Mouse (Mus musculus) heart, embryonic 13.5 days (tissue): ENCODE data around the gene Ccdc89. TPM values are rescaled to one million over a fixed set of nuclear protein-coding genes. Genes with fewer than 3 reads are reported as not detected.
A peak's percentile ranks its signal among the peaks of the same experiment; 100 is the strongest.

Experiments used
- ATAC-seq: fragments of 200-750 bp; cut with Nextera tagmentation; 2 replicates; pipeline ENCODE4 v1.8.0; 2017; ENCODE audit warnings: moderate TSS enrichment; ENCODE audit not compliant: insufficient number of reproducible peaks, low FRiP score, low TSS enrichment; ENCODE audit errors: extremely low read depth
- H3K27ac ChIP-seq: fragments of 300-500 bp; sonication (generic); replicated peaks from 2 replicates; pipeline ENCODE4 v1.5.1; 2015; ENCODE audit warnings: moderate library complexity, mild to moderate bottlenecking, inconsistent platforms
- H3K27me3 ChIP-seq: fragments of 300-500 bp; sonication (generic); replicated peaks from 2 replicates; pipeline ENCODE4 v1.6.1; 2015; ENCODE audit warnings: mild to moderate bottlenecking, inconsistent platforms
- H3K36me3 ChIP-seq: fragments of 300-500 bp; sonication (generic); 2 replicates; pipeline ENCODE4 v1.6.1; 2015; ENCODE audit warnings: mild to moderate bottlenecking, inconsistent platforms
- H3K4me1 ChIP-seq: fragments of 300-500 bp; sonication (generic); 2 replicates; pipeline ENCODE4 v1.6.1; 2015; ENCODE audit warnings: inconsistent platforms
- H3K4me2 ChIP-seq: fragments of 300-500 bp; sonication (generic); 2 replicates; pipeline ENCODE4 v1.6.1; 2015; ENCODE audit warnings: inconsistent platforms, mild to moderate bottlenecking, moderate library complexity
- H3K4me3 ChIP-seq: fragments of 300-500 bp; sonication (generic); 2 replicates; pipeline ENCODE4 v1.5.1; 2015; ENCODE audit warnings: moderate library complexity, mild to moderate bottlenecking, inconsistent platforms
- H3K9ac ChIP-seq: fragments of 300-500 bp; sonication (generic); 2 replicates; pipeline ENCODE4 v1.6.1; 2015; ENCODE audit warnings: inconsistent platforms, mild to moderate bottlenecking, moderate library complexity
- H3K9me3 ChIP-seq: fragments of 300-500 bp; sonication (generic); 2 replicates; pipeline ENCODE4 v1.6.1; 2016; ENCODE audit warnings: inconsistent platforms
- WGBS: fragments of 180-500 bp; shearing (Covaris S2); methylation state at CpG from one replicate; pipeline ENCODE4 v1.1.7; 2015; ENCODE audit warnings: mixed read lengths; 5-methylcytosine and 5-hydroxymethylcytosine counted together
- polyA plus RNA-seq: library from polyadenylated mRNA; unstranded; fragments of >200 nt; fragmentation: Nextera tagmentation; extraction: Ambion mirVana; gene quantifications from 2 replicates; pipeline ENCODE4 v1.2.1, GENCODE M21; 2015

Ccdc89 gene
- polyA plus RNA-seq, 1 experiment from 2014 or later = 0.72 TPM

DNA sequence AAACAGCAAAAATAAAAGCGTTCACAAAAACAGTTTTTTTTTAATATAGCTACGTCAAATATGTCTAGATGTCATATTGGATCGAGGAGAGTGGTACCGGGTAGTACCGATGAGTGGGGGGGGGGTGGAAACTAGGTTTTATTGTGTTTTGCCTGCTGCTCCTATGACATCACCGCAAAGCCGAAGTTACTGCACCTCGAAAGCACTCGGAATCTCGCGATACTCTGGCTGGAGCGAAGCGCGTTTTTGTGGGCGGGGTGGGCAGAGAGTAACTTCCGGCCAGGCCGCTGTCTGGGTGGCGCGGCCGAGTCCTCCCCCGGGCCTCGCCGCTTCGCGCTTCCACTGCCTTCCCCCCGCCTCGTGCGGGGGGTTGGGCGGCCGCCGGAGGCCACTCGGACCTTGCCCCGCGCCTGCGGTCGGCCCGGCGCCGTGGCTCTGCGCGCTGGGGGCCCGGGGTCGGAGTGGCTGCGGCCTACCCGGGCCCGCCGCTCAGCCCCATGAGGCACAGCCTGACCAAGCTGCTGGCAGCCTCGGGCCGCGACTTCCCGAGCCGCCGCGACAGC, 16.2 kb downstream of the Ccdc89 start, which contains the start of gene Crebzf:
Crebzf (plus strand) TSS at position 212 of the 563 bp plus-strand sequence.
- peak; percentile 91 for ATAC-seq

DNA sequence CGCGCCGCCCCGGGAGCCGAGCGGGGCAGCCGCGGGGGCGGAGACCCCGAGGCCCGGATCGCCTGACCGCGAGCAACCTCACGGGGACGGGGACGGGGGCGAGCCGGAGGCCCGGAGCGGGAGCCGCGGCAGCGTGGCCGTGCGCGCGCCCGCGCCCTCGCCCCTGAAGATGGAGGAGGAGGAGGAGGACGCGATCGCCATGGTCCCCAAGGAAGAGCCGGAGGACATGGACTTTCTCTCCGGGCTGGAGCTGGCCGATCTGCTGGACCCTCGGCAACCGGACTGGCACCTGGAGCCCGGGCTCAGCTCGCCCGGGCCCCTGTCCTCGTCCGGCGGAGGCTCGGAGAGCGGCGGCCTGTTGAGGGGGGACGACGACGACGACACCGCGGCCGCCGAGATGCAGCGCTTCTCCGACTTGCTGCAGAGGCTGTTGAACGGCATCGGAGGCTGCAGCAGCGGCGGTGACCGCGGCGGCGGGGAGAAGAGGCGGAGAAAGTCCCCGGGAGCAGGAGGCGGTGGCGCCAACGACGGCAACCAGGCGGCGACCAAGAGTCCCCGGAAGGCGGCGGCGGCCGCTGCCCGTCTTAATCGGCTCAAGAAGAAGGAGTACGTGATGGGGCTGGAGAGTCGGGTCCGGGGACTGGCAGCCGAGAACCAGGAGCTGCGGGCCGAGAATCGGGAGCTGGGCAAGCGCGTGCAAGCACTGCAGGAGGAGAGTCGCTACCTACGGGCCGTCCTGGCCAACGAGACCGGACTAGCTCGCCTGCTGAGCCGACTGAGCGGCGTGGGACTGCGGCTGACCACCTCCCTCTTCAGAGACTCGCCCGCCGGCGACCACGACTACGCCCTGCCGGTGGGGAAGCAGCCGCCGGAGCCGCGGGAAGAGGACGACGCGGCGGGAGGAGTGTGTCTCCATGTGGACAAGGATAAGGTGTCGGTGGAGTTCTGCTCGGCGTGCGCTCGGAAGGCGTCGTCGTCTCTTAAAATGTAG, 17.0 kb downstream of the Ccdc89 start:
- Histone ChIP-seq H3K27me3 (no peaks in the 10 kb centered on the region), H3K9me3 (no peaks in the 10 kb centered on the region), H3K27ac (peak overlapping the region; percentile 99), H3K4me2 (peak overlapping the region; percentile 79), H3K9ac (peak overlapping the region; percentile 100), H3K4me1 (peaks cover 13% of the 10 kb centered on the region), H3K36me3 (peaks cover 10% of the 10 kb centered on the region), H3K4me3 (peak overlapping the region; percentile 100)
- peak; percentile 67 for ATAC-seq
- under 1% methylated on average over 114 of the region's 123 CpGs for WGBS

More for the DNA sequence above, 16.2 kb downstream of the Ccdc89 start, which contains the start of gene Crebzf:
- peak within 1 kb of the TSS; percentile 100 for H3K4me3 ChIP-seq
- H3K9ac ChIP-seq = peak within 1 kb of the TSS; percentile 100
- H3K27ac ChIP-seq = peak within 1 kb of the TSS; percentile 99
- peak within 1 kb of the TSS; percentile 79 for H3K4me2 ChIP-seq
- peaks cover 5% of the 10 kb centered on the region for H3K36me3 ChIP-seq
- no peaks in the 10 kb centered on the region for H3K9me3 ChIP-seq
- WGBS = under 1% methylated on average over 54 of the region's 54 CpGs
- no peaks in the 10 kb centered on the region for H3K27me3 ChIP-seq
- peaks cover 12% of the 10 kb centered on the region for H3K4me1 ChIP-seq

DNA sequence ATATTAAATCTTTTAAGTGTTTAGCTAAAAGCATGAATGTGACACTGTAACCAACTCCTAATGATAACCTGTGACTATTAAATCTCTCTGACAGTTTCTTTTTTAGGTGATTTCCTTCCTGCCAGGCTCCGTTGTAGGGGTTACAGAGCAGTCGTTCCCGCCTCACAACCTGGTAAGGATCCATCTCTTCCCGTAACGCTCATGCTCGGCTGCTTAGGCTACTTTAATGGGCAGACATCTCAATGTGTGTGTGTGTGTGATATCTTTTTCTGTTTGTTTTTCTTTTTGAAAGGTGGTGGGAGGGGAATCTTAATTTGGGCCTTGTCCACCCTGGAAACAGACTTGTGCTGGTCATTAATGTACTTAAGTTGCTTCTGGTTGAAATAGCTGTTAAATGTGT, 17.8 kb downstream of the Ccdc89 start:
- no peaks in the 10 kb centered on the region for H3K9me3 ChIP-seq
- H3K4me2 ChIP-seq = peak overlapping the region; percentile 79
- under 1% methylated on average over 6 of the region's 6 CpGs for WGBS
- peaks cover 15% of the 10 kb centered on the region for H3K36me3 ChIP-seq
- H3K4me3 ChIP-seq = peak overlapping the region; percentile 100
- H3K27me3 ChIP-seq = no peaks in the 10 kb centered on the region
- H3K27ac ChIP-seq = peak overlapping the region; percentile 99
- peaks cover 13% of the 10 kb centered on the region for H3K4me1 ChIP-seq
- ATAC-seq = no peak
- peak overlapping the region; percentile 100 for H3K9ac ChIP-seq

DNA sequence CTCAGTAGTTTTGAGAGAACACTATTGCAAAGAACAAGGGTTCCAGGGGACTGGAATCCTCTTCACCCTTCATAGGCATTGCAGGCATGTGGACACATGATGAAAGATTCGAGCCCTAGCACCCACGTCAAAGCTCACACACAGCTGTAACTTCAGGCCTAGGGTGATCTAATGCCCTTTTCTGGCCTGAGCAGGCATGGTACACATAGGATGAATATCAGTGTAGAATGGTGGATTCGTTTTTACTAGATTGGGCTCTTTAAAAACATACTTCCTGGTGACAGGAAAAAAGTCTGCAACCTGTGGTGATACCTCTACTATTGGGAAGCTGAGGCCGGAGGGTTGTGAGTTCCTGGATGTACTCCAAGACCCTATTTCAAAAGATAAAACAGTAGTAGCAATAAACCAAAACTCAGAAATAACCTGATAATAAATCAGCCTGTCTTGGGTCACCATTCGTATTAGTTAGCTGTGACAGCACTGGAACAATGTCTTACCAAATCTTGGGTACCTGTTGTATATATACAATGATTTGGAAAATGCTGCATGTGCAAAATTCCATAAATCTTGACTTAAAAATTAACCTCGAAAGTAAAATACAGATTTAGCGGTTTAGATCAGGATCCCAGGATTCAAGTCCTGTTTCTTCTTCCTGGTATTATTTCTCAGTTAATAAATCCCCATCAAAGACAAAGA, 29.9 kb downstream of the Ccdc89 start:
- no peaks in the 10 kb centered on the region for H3K9me3 ChIP-seq
- peak overlapping the region; percentile 72 for H3K4me2 ChIP-seq
- H3K4me1 ChIP-seq = peaks cover 14% of the 10 kb centered on the region
- H3K27me3 ChIP-seq = peaks cover 13% of the 10 kb centered on the region
- H3K4me3 ChIP-seq = peak overlapping the region; percentile 73
- H3K27ac ChIP-seq = peak overlapping the region; percentile 91
- peaks cover 36% of the 10 kb centered on the region for H3K36me3 ChIP-seq
- ATAC-seq = no peak
- H3K9ac ChIP-seq = peak overlapping the region; percentile 87
- 22% methylated on average over 7 of the region's 7 CpGs for WGBS

DNA sequence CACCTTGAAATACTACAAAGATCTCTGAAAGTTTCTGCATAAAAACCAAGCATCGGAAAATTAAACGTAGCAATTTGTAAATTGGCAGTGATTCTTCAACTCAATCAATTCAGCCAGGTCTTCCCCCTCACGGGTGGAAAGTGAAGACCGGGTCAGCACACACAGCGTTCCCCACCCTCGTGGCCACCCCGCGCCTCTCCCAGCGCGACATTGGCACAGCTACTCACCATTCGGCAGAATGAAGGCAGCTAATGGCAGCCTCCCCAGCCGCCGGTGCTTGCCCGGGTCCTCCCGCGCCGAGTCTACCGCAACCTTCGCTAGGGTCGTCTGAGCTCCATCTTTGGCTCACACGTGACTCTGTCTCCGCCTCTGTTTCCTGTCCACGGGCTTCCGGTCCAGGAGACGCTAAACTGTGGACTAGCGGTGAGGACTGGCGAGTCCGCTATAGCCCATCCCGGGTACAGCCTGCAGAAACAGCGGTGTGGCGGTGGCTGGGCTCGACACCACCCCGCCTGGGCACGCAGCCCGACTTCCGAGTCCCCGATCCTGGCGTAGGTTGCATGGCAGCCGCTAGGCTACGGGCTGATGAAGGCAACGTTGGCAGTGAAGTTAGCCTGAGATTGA, 30.6 kb downstream of the Ccdc89 start, which contains the start of gene Tmem126a:
Tmem126a (minus strand) TSS at position 385 of the 624 bp plus-strand sequence.
- Histone ChIP-seq H3K27me3 (peaks cover 17% of the 10 kb centered on the region), H3K4me1 (peaks cover 14% of the 10 kb centered on the region), H3K9me3 (no peaks in the 10 kb centered on the region), H3K27ac (peak within 1 kb of the TSS; percentile 91), H3K4me3 (peak within 1 kb of the TSS; percentile 73), H3K4me2 (peak within 1 kb of the TSS; percentile 72), H3K36me3 (peaks cover 30% of the 10 kb centered on the region), H3K9ac (peak within 1 kb of the TSS; percentile 87)
- WGBS = under 1% methylated on average over 41 of the region's 41 CpGs
- ATAC-seq = peak; percentile 95

DNA sequence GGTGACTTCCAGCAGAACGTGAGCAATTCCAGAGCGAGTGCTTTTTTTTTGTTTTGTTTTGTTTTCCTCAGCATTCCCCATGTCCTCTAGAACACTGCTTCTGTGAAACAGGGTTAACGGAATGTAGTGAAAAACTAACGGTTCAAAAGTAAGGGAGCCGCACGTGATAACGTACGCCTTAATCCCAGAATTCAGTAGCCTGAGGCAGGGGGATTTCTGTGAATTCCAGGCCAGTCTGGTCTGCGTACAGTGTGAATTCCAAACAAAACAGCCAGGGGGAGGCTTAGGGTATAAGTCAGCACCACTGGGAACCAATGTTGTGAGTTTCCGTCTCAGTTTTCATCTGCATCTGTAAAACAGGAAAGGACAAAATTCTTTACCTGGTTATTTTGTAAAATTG, 31.1 kb downstream of the Ccdc89 start:
- peaks cover 17% of the 10 kb centered on the region for H3K27me3 ChIP-seq
- peak overlapping the region; percentile 72 for H3K4me2 ChIP-seq
- WGBS = 10% methylated on average over 10 of the region's 10 CpGs
- H3K9ac ChIP-seq = peak overlapping the region; percentile 87
- ATAC-seq = no peak
- peak overlapping the region; percentile 91 for H3K27ac ChIP-seq
- peaks cover 24% of the 10 kb centered on the region for H3K36me3 ChIP-seq
- H3K4me1 ChIP-seq = peaks cover 14% of the 10 kb centered on the region
- no peaks in the 10 kb centered on the region for H3K9me3 ChIP-seq
- peak overlapping the region; percentile 73 for H3K4me3 ChIP-seq

DNA sequence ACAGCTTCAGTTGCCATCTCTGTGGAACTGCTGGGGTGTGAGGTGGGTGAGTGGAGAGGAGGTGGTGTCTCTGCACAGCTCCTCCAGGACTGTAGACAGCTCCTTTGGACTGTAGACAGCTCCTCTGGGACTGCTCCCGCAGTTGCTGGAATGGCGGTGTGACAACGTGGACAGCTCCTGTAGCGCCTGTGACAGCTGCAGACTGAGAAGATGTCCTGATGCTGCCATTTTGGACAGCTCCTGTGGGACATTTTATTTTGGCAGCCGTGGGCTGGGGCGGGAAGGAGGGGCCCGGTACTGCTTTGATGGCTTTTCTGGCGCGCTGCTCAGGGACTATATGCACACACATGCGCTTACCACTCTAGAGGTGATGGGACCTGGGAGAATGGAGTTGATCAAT, 34.0 kb downstream of the Ccdc89 start:
- Histone ChIP-seq H3K4me1 (peaks cover 14% of the 10 kb centered on the region), H3K4me2 (no peak overlapping the region; the same call in 1 of the 2 replicates), H3K27me3 (peaks cover 17% of the 10 kb centered on the region), H3K9me3 (no peaks in the 10 kb centered on the region), H3K36me3 (no peaks in the 10 kb centered on the region), H3K4me3 (no peak overlapping the region), H3K9ac (no peak overlapping the region), H3K27ac (no peak overlapping the region)
- no peak for ATAC-seq
- 32% methylated on average over 10 of the region's 10 CpGs for WGBS

DNA sequence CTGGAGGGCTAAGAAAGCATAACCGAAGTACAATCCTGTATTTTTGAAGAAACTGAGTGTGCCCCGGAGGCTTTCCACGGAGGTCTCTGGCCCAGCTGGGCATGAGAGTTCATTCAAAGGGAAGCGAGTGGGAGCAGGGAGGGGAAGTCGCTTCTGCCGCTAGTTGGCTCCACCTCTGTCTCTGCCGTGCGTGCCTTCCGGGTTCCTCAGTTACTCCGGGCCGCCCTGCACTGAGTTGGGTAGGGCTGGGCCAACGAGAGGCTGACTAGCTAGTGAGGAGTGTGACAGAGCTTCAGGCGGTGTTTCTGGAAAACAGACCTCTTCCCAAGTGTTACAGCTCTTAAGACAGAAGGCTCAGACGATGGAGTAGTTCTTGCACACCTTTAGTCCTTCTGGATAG, 34.6 kb downstream of the Ccdc89 start:
- H3K4me1 ChIP-seq = peaks cover 9% of the 10 kb centered on the region
- no peak overlapping the region for H3K9ac ChIP-seq
- no peaks in the 10 kb centered on the region for H3K36me3 ChIP-seq
- H3K4me2 ChIP-seq = peak overlapping the region; percentile 48
- no peaks in the 10 kb centered on the region for H3K9me3 ChIP-seq
- ATAC-seq = no peak
- H3K4me3 ChIP-seq = no peak overlapping the region
- 19% methylated on average over 14 of the region's 14 CpGs for WGBS
- peaks cover 17% of the 10 kb centered on the region for H3K27me3 ChIP-seq
- H3K27ac ChIP-seq = no peak overlapping the region

DNA sequence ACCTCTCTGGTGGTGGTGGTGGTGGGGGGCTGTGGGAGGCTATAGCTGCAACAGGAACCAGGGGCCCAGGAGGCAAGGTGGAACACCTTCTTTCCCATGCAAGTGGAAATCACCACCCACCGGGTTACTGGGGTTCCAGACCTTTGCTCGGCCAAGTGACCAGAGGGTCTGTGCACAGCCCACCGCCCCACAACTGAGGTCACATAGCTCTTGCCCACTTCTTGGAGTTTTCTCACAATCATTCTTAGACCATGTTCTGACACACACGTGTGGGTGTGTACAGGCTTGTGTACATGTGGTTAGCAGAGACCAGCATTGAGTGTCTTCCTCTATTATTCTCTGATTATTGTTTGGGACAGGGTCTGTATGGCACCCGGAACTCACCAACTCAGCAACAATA, 35.1 kb downstream of the Ccdc89 start:
- no peak overlapping the region for H3K4me2 ChIP-seq
- H3K9me3 ChIP-seq = no peaks in the 10 kb centered on the region
- H3K27ac ChIP-seq = no peak overlapping the region
- peaks cover 17% of the 10 kb centered on the region for H3K27me3 ChIP-seq
- H3K36me3 ChIP-seq = peaks cover 2% of the 10 kb centered on the region; the same call in 1 of the 2 replicates
- WGBS = 82% methylated on average over 5 of the region's 5 CpGs
- H3K4me1 ChIP-seq = peaks cover 4% of the 10 kb centered on the region
- no peak overlapping the region for H3K9ac ChIP-seq
- H3K4me3 ChIP-seq = no peak overlapping the region
- ATAC-seq = no peak

DNA sequence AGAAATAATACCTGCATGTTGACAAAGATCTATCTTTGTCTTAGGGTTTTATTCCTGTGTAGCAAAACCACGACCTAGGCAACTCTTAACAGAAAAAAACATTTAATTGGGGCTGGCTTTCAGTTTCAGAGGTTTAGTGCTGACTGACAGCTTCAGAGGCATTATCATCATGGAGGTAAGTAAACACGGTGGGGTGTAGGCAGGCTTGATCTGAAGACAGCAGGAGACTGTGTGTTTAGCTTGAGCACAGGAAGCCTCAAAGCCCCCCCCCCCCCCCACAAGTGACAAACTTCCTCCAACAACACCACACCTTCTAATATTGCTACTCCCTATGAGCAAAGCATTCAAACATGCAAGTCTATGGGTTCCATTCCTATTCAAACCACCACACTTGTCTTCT, 47.1 kb downstream of the Ccdc89 start:
- H3K4me2 ChIP-seq = no peak overlapping the region
- H3K27ac ChIP-seq = no peak overlapping the region
- H3K9me3 ChIP-seq = no peaks in the 10 kb centered on the region
- no peak overlapping the region for H3K9ac ChIP-seq
- H3K4me1 ChIP-seq = peaks cover 14% of the 10 kb centered on the region
- H3K36me3 ChIP-seq = peaks cover 34% of the 10 kb centered on the region
- no peak overlapping the region for H3K4me3 ChIP-seq
- ATAC-seq = no peak
- WGBS = 44% methylated on average over 2 of the region's 2 CpGs
- H3K27me3 ChIP-seq = peaks cover 5% of the 10 kb centered on the region; the same call in 1 of the 2 replicates
